Mouse (Mus musculus): ENCODE data around the gene Myl3. TPM values are rescaled to one million over a fixed set of nuclear protein-coding genes. Genes with fewer than 3 reads are reported as not detected.

Myl3 gene
- total RNA-seq, 1 experiment from 2014 or later: not detected

Other genes with a start within 250 kb of the Myl3 start
- 93.7 and 94.5 TPM in 2 replicates for gene Setd2, start 209.3 kb upstream of the Myl3 start, total RNA-seq (2021)
- 18.5 and 20.9 TPM in 2 replicates for gene Nradd, start 117.4 kb upstream of the Myl3 start, total RNA-seq (2021)
- 7.9 and 10.1 TPM in 2 replicates for gene Nbeal2, start 87.7 kb upstream of the Myl3 start, total RNA-seq (2021)
- 64.0 and 69.5 TPM in 2 replicates for gene Ccdc12, start 85.4 kb upstream of the Myl3 start, total RNA-seq (2021)
- 8.0 and 9.7 TPM in 2 replicates for gene Pth1r, start 5.3 kb downstream of the Myl3 start, total RNA-seq (2021)
- not detected in 2 replicates for gene Prss42, start 56.3 kb downstream of the Myl3 start, total RNA-seq (2021)
- not detected in 2 replicates for gene Prss44, start 72.1 kb downstream of the Myl3 start, total RNA-seq (2021)
- gene Prss43, start 84.8 kb downstream of the Myl3 start, total RNA-seq (2021): not detected in 2 replicates
- gene Prss45, start 92.7 kb downstream of the Myl3 start, total RNA-seq (2021): not detected in 2 replicates
- not detected in 2 replicates for gene Prss46, start 102.6 kb downstream of the Myl3 start, total RNA-seq (2021)
- not detected in 2 replicates for gene Prss50, start 116.1 kb downstream of the Myl3 start, total RNA-seq (2021)
- 19.7 and 22.1 TPM in 2 replicates for gene Als2cl, start 138.0 kb downstream of the Myl3 start, total RNA-seq (2021)
- gene Tmie, start 138.3 kb downstream of the Myl3 start, total RNA-seq (2021): 2.0 and 2.3 TPM in 2 replicates
- not detected in 2 replicates for gene Fam240a, start 175.0 kb downstream of the Myl3 start, total RNA-seq (2021)
- gene Tdgf1, start 204.3 kb downstream of the Myl3 start, total RNA-seq (2021): not detected in 2 replicates
- 8.9 and 10.5 TPM in 2 replicates for gene Lrrc2, start 209.7 kb downstream of the Myl3 start, total RNA-seq (2021)
- 3.0 and 4.8 TPM in 2 replicates for gene Rtp3, start 248.7 kb downstream of the Myl3 start, total RNA-seq (2021)

Measured in adrenal gland, postnatal 25 days (tissue).